In genomic region chr19:46304216-46304841, GRCm38 (mm10) we compare ENCODE assay signal across 8 mouse cellular contexts. TPM values are rescaled to one million over a fixed set of nuclear protein-coding genes. Genes with fewer than 3 reads are reported as not detected.
DNase-seq lines count a peak whose midpoint lies in the region; ATAC-seq and TF ChIP-seq lines count a peak whose summit lies in the region.

TSS of gene Nfkb2 (plus strand) at chr19:46304320.

- H3K27me3 ChIP-seq in E14TG2a.4 (ENCODE audit: insufficient read depth, low read length): peaks cover 65% of the 10 kb centered on the region
- H3K27me3 ChIP-seq in forebrain, embryonic 10.5 days (ENCODE audit: poor library complexity, severe bottlenecking): peaks cover 49% of the 10 kb centered on the region
- peaks cover 5% of the 10 kb centered on the region; the same call in 1 of the 2 replicates for H3K27me3 ChIP-seq in heart, embryonic 16.5 days (ENCODE audit: control insufficient read depth, insufficient read depth, low read length)
- H3K27me3 ChIP-seq in neural tube, embryonic 15.5 days (replicated peaks): peaks cover 42% of the 10 kb centered on the region
- no peaks in the 10 kb centered on the region for H3K27me3 ChIP-seq in thymus, adult 2 months (ENCODE audit: control insufficient read depth, insufficient read depth, low read length)

- TF ChIP-seq CTCF in E14TG2a.4 (conservative IDR thresholded peaks at IDR 0.05; ENCODE audit: low read length): peak; percentile 94
- peak; percentile 85 for TF ChIP-seq CTCF in lung, adult 2 months (IDR thresholded peaks at IDR 0.05; ENCODE audit: insufficient read depth, low read length)
- peak; percentile 89 for TF ChIP-seq CTCF in thymus, adult 2 months (IDR thresholded peaks at IDR 0.05; ENCODE audit: borderline replicate concordance, control insufficient read depth, extremely low read depth, insufficient read depth, low read length, poor library complexity)

- under 1% methylated on average over 39 of the region's 39 CpGs for WGBS in forebrain, embryonic 10.5 days
- under 1% methylated on average over 39 of the region's 39 CpGs for WGBS in heart, embryonic 16.5 days
- WGBS in lung, adult 2 months: under 1% methylated on average over 39 of the region's 39 CpGs
- under 1% methylated on average over 39 of the region's 39 CpGs for WGBS in neural tube, embryonic 15.5 days
- under 1% methylated on average over 39 of the region's 39 CpGs for WGBS in thymus, adult 2 months

- peak within 1 kb of the TSS; percentile 73 for H3K4me2 ChIP-seq in heart, embryonic 16.5 days (ENCODE audit: low read depth, low read length)
- H3K4me2 ChIP-seq in neural tube, embryonic 15.5 days: peak within 1 kb of the TSS; percentile 93

- peak within 1 kb of the TSS; percentile 81 for H3K27ac ChIP-seq in forebrain, embryonic 10.5 days
- H3K27ac ChIP-seq in heart, embryonic 16.5 days (ENCODE audit: low read length): peak within 1 kb of the TSS; percentile 84
- peak within 1 kb of the TSS; percentile 68 for H3K27ac ChIP-seq in neural tube, embryonic 15.5 days (replicated peaks)
- H3K27ac ChIP-seq in thymus, adult 2 months (ENCODE audit: control insufficient read depth, insufficient read depth, low read length): peak within 1 kb of the TSS; percentile 75

- TF ChIP-seq POLR2A in lung, adult 2 months (IDR thresholded peaks at IDR 0.05; ENCODE audit: borderline replicate concordance, extremely low read depth, low read depth, low read length): peak; percentile 88; the same call in 1 of the 2 replicates
- peak; percentile 80 for TF ChIP-seq POLR2A in thymus, adult 2 months (IDR thresholded peaks at IDR 0.05; ENCODE audit: control insufficient read depth, extremely low read depth, insufficient read depth, low read length, poor library complexity)

- peak within 1 kb of the TSS; percentile 86 for H3K9ac ChIP-seq in heart, embryonic 16.5 days (ENCODE audit: low read length)
- H3K9ac ChIP-seq in neural tube, embryonic 15.5 days (replicated peaks): peak within 1 kb of the TSS; percentile 47

- DNase-seq in c-Kit-positive CD71-negative TER-119-negative erythroid progenitor cells, embryonic 14.5 days (ENCODE audit: low read depth): peak; percentile 86
- peak; percentile 86 for DNase-seq in forebrain, embryonic 10.5 days (ENCODE audit: extremely low spot score, low spot score)
- peak; percentile 94 to 98 for DNase-seq in kidney, postnatal 25 days
- DNase-seq in lung, adult 2 months: peak; percentile 92
- DNase-seq in thymus, adult 2 months: peak; percentile 80

- 0 out of 2 replicates have a peak, but pooled peaks cover 6% of the 10 kb centered on the region for H3K36me3 ChIP-seq in E14TG2a.4 (ENCODE audit: insufficient read depth, low read length)
- H3K36me3 ChIP-seq in forebrain, embryonic 10.5 days (replicated peaks): no peaks in the 10 kb centered on the region
- peaks cover 4% of the 10 kb centered on the region for H3K36me3 ChIP-seq in heart, embryonic 16.5 days (ENCODE audit: control insufficient read depth, insufficient read depth)
- H3K36me3 ChIP-seq in neural tube, embryonic 15.5 days: no peaks in the 10 kb centered on the region
- H3K36me3 ChIP-seq in thymus, adult 2 months (ENCODE audit: control insufficient read depth, insufficient read depth, low read length): no peaks in the 10 kb centered on the region

- peak within 1 kb of the TSS; percentile 87 for H3K4me3 ChIP-seq in E14TG2a.4 (replicated peaks; ENCODE audit: low read length)
- H3K4me3 ChIP-seq in forebrain, embryonic 10.5 days: peak within 1 kb of the TSS; percentile 63
- H3K4me3 ChIP-seq in heart, embryonic 16.5 days (ENCODE audit: low read length): peak within 1 kb of the TSS; percentile 86
- H3K4me3 ChIP-seq in lung, adult 2 months (replicated peaks; ENCODE audit: extremely low read depth, low read depth, low read length): peak within 1 kb of the TSS; percentile 95
- H3K4me3 ChIP-seq in neural tube, embryonic 15.5 days (replicated peaks): peak within 1 kb of the TSS; percentile 47
- H3K4me3 ChIP-seq in thymus, adult 2 months (ENCODE audit: control insufficient read depth, insufficient read depth, low read length): peak within 1 kb of the TSS; percentile 94

- ATAC-seq in heart, embryonic 16.5 days (replicated peaks; ENCODE audit: extremely low read depth, insufficient read depth, low FRiP score): peak; percentile 93
- peak; percentile 67 for ATAC-seq in neural tube, embryonic 15.5 days (ENCODE audit: low FRiP score)

- H3K4me1 ChIP-seq in E14TG2a.4 (replicated peaks; ENCODE audit: low read depth, low read length): peaks cover 37% of the 10 kb centered on the region
- peaks cover 43% of the 10 kb centered on the region for H3K4me1 ChIP-seq in forebrain, embryonic 10.5 days
- H3K4me1 ChIP-seq in heart, embryonic 16.5 days (ENCODE audit: control insufficient read depth, insufficient read depth, low read length): peaks cover 20% of the 10 kb centered on the region
- peaks cover 8% of the 10 kb centered on the region for H3K4me1 ChIP-seq in lung, adult 2 months (ENCODE audit: control insufficient read depth, insufficient read depth, low read length)
- peaks cover 37% of the 10 kb centered on the region for H3K4me1 ChIP-seq in neural tube, embryonic 15.5 days
- H3K4me1 ChIP-seq in thymus, adult 2 months (replicated peaks; ENCODE audit: control insufficient read depth, insufficient read depth, low read length): peaks cover 17% of the 10 kb centered on the region

- H3K9me3 ChIP-seq in E14TG2a.4 (ENCODE audit: low read length): no peaks in the 10 kb centered on the region
- H3K9me3 ChIP-seq in forebrain, embryonic 10.5 days: no peaks in the 10 kb centered on the region
- H3K9me3 ChIP-seq in heart, embryonic 16.5 days (replicated peaks; ENCODE audit: control insufficient read depth, low read length): no peaks in the 10 kb centered on the region
- H3K9me3 ChIP-seq in neural tube, embryonic 15.5 days (replicated peaks): no peaks in the 10 kb centered on the region

RNA-seq across cellular contexts. Expression of gene Nfkb2, which starts in this region (rescaled TPM):
- polyA plus RNA-seq in forebrain, embryonic 10.5 days (2016; fragmentation: Nextera tagmentation; extraction: Ambion mirVana): 3.8 and 3.9 TPM in 2 replicates
- polyA plus RNA-seq in heart, embryonic 16.5 days (2015; fragmentation: Nextera tagmentation; extraction: Ambion mirVana): 13.3 and 14.1 TPM in 2 replicates
- polyA plus RNA-seq in lung, adult 2 months (2012; rRNA removed): 56.5 and 60.6 TPM in 2 replicates
- 2.4 and 10.0 TPM in 2 replicates for polyA plus RNA-seq in neural tube, embryonic 15.5 days (2015; fragmentation: Nextera tagmentation; extraction: Ambion mirVana)
- 107 and 122 TPM in 2 replicates for polyA plus RNA-seq in thymus, adult 2 months (2012; rRNA removed)

Comparison
In these comparisons a context has a peak if more than half of its experiments do, and no peak if none do; other contexts are left out.
1. Peak in every context shown above with its lines: DNase-seq, ATAC-seq, H3K4me3 ChIP-seq and H3K27ac ChIP-seq.